Mouse (Mus musculus): Measurements from ENCODE around the gene Mphosph9. TPM values are rescaled to one million over a fixed set of nuclear protein-coding genes. Genes with fewer than 3 reads are reported as not detected.
"Not testable (repeated sequence)": the region's sequence is repeated elsewhere in the genome, so short reads cannot be mapped to it uniquely, and the experiment has no call there.

Gene Mphosph9
- polyA plus RNA-seq, 2 experiments: 3.4 to 4.2 TPM

DNA sequence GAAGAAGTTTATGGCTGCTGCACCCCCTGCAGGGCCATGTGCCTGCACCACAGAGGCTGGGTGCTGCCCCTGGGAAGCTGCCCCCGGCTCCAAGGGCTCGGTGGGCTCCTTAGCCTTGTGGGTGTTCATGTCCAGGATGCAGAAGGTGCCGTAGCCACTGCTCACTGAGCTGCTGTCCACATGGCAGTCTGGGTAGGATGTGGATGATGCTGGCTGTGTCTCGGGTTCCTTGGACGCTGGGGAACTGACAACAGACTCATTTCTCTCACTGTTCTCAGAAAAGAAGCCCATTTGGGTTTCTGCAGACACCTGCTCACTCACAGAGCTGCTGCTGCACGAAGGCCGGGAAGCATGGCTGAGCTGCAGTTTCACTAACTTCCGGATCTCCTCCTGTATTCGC is 12.3 kb downstream of the Mphosph9 start:
- H3K4me1 ChIP-seq (replicated peaks; ENCODE audit: control insufficient read depth in 2 of 2, insufficient read depth in 2 of 2, low read length in 1 of 2): peaks cover 7 to 9% of the 10 kb centered on the region in 2 experiments
- peaks cover 6% of the 10 kb centered on the region for H3K9me3 ChIP-seq (ENCODE audit: control insufficient read depth, low read length)
- H3K27ac ChIP-seq: no peak overlapping the region
- no peak for TF ChIP-seq CTCF (IDR thresholded peaks at IDR 0.05; ENCODE audit: low read depth)
- no peak for TF ChIP-seq EP300 (IDR thresholded peaks at IDR 0.05; ENCODE audit: low read depth)
- DNase-seq (ENCODE audit: low read depth in 3 of 3, low spot score in 3 of 3) (no peak), ATAC-seq (ENCODE audit: insufficient read depth) (no peak)
- WGBS (ENCODE audit: insufficient replicate concordance): 86% methylated on average over 9 of the region's 9 CpGs
- H3K4me3 ChIP-seq (ENCODE audit: insufficient read depth in 1 of 2, low read depth in 2 of 2, low read length in 2 of 2): no peak overlapping the region
- H3K4me2 ChIP-seq (ENCODE audit: low read depth): no peak overlapping the region
- H3K36me3 ChIP-seq (replicated peaks; ENCODE audit: control insufficient read depth, insufficient read depth, low read depth): peaks cover 31% of the 10 kb centered on the region
- H3K27me3 ChIP-seq (ENCODE audit: control insufficient read depth, insufficient read depth, low read length): no peaks in the 10 kb centered on the region
- H3K9ac ChIP-seq (replicated peaks): no peak overlapping the region

DNA sequence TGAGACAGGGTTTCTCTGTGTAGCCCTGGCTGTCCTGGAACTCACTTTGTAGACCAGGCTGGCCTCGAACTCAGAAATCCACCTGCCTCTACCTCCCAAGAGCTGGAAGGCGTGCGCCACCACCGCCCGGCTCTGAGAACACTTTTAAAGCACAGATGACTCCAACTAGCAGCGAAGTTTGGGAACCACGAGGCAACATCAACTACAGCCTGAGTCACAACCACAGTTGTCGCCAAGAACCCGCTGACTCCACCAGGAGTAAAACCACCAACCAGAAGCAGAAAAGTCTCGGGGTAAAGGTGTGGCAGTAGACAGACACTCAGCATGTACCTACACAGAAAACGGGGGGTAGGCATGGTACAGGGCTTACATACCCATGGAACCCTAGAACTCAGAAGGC is 17.7 kb downstream of the Mphosph9 start:
- no peak for ATAC-seq (ENCODE audit: insufficient read depth)
- Histone ChIP-seq H3K9me3 (ENCODE audit: control insufficient read depth, low read length) (peaks cover 6% of the 10 kb centered on the region), H3K9ac (replicated peaks) (no peak overlapping the region), H3K27ac (no peak overlapping the region), H3K36me3 (replicated peaks; ENCODE audit: control insufficient read depth, insufficient read depth, low read depth) (peaks cover 24% of the 10 kb centered on the region), H3K4me2 (ENCODE audit: low read depth) (no peak overlapping the region), H3K4me1 (replicated peaks; ENCODE audit: control insufficient read depth in 2 of 2, insufficient read depth in 2 of 2, low read length in 1 of 2) (no peaks in the 10 kb centered on the region), H3K4me3 (ENCODE audit: insufficient read depth in 1 of 2, low read depth in 2 of 2, low read length in 2 of 2) (no peak overlapping the region), H3K27me3 (ENCODE audit: control insufficient read depth, insufficient read depth, low read length) (no peaks in the 10 kb centered on the region)
- WGBS (ENCODE audit: insufficient replicate concordance): 84% methylated on average over 11 of the region's 11 CpGs
- no peak for DNase-seq (ENCODE audit: low read depth in 3 of 3, low spot score in 3 of 3)
- no peak for TF ChIP-seq CTCF (IDR thresholded peaks at IDR 0.05; ENCODE audit: low read depth)
- no peak for TF ChIP-seq EP300 (IDR thresholded peaks at IDR 0.05; ENCODE audit: low read depth)

GRCm38 (mm10) chr5:124309155-124309554 is 18.6 kb downstream of the Mphosph9 start:
- no peak for DNase-seq (ENCODE audit: low read depth in 3 of 3, low spot score in 3 of 3)
- Histone ChIP-seq H3K9ac (replicated peaks) (no peak overlapping the region), H3K4me3 (ENCODE audit: insufficient read depth in 1 of 2, low read depth in 2 of 2, low read length in 2 of 2) (no peak overlapping the region), H3K27ac (no peak overlapping the region), H3K4me1 (replicated peaks; ENCODE audit: control insufficient read depth in 2 of 2, insufficient read depth in 2 of 2, low read length in 1 of 2) (no peaks in the 10 kb centered on the region), H3K9me3 (ENCODE audit: control insufficient read depth, low read length) (peaks cover 6% of the 10 kb centered on the region), H3K4me2 (ENCODE audit: low read depth) (no peak overlapping the region), H3K27me3 (ENCODE audit: control insufficient read depth, insufficient read depth, low read length) (no peaks in the 10 kb centered on the region), H3K36me3 (replicated peaks; ENCODE audit: control insufficient read depth, insufficient read depth, low read depth) (peaks cover 20% of the 10 kb centered on the region)
- ATAC-seq (ENCODE audit: insufficient read depth): no peak
- WGBS (ENCODE audit: insufficient replicate concordance): 78% methylated on average over 10 of the region's 10 CpGs
- TF ChIP-seq EP300 (IDR thresholded peaks at IDR 0.05; ENCODE audit: low read depth) (no peak), CTCF (IDR thresholded peaks at IDR 0.05; ENCODE audit: low read depth) (no peak)

DNA sequence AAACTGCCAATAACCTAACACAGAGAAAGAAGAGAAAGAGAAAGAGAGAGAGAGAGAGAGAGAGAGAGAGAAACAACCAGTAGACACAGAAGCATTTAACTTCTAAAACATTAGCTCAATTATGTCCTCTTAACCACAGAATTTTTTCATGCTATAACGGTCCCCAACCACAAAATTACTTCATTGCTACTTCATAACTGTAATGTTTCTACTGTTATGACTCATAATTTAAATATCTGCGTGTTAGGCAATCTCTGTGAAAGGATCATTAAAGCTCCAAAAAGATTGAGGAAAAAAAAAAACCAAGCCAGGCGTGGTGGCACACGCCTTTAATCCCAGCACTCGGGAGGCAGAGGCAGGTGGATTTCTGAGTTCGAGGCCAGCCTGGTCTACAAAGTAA is 24.9 kb downstream of the Mphosph9 start:
- not testable (repeated sequence) for H3K4me3 ChIP-seq (ENCODE audit: insufficient read depth in 1 of 2, low read depth in 2 of 2, low read length in 2 of 2); DNase-seq (ENCODE audit: low read depth in 3 of 3, low spot score in 3 of 3); ATAC-seq (ENCODE audit: insufficient read depth); H3K4me2 ChIP-seq (ENCODE audit: low read depth); H3K4me1 ChIP-seq (replicated peaks; ENCODE audit: control insufficient read depth in 2 of 2, insufficient read depth in 2 of 2, low read length in 1 of 2); H3K27ac ChIP-seq; H3K9me3 ChIP-seq (ENCODE audit: control insufficient read depth, low read length); H3K27me3 ChIP-seq (ENCODE audit: control insufficient read depth, insufficient read depth, low read length); H3K36me3 ChIP-seq (replicated peaks; ENCODE audit: control insufficient read depth, insufficient read depth, low read depth); H3K9ac ChIP-seq (replicated peaks)
- WGBS (ENCODE audit: insufficient replicate concordance): 73% methylated on average over 6 of the region's 6 CpGs

DNA sequence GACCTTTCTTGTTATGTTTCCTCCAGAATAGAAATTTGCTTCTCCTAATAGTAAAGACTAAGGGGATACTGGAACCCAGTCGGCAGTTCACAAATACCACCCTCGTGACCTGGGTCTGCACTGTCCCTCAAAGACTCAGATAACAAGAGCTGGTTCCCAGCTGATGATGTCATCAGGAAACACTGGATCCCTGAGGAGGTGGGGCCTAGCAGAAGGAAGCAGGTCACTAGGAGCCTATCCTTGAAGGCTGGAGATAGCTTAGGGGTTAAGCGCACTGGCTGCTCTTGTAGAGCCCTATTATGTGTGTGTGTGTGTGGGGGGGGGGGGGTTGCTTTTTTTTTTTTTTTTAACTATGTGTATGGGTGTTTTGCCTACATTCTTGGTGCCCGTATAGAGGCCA is 27.6 kb downstream of the Mphosph9 start:
- peaks cover 10% of the 10 kb centered on the region for H3K36me3 ChIP-seq (replicated peaks; ENCODE audit: control insufficient read depth, insufficient read depth, low read depth)
- no peak for TF ChIP-seq CTCF (IDR thresholded peaks at IDR 0.05; ENCODE audit: low read depth)
- no peak for TF ChIP-seq EP300 (IDR thresholded peaks at IDR 0.05; ENCODE audit: low read depth)
- H3K4me3 ChIP-seq (ENCODE audit: insufficient read depth in 1 of 2, low read depth in 2 of 2, low read length in 2 of 2): no peak overlapping the region
- DNase-seq (ENCODE audit: low read depth in 3 of 3, low spot score in 3 of 3) (no peak), ATAC-seq (ENCODE audit: insufficient read depth) (no peak)
- H3K4me2 ChIP-seq (ENCODE audit: low read depth): no peak overlapping the region
- H3K27me3 ChIP-seq (ENCODE audit: control insufficient read depth, insufficient read depth, low read length): no peaks in the 10 kb centered on the region
- WGBS (ENCODE audit: insufficient replicate concordance): 73% methylated on average over 4 of the region's 4 CpGs
- no peak overlapping the region for H3K9ac ChIP-seq (replicated peaks)
- H3K4me1 ChIP-seq (replicated peaks; ENCODE audit: control insufficient read depth in 2 of 2, insufficient read depth in 2 of 2, low read length in 1 of 2): no peaks in the 10 kb centered on the region
- H3K9me3 ChIP-seq (ENCODE audit: control insufficient read depth, low read length): no peaks in the 10 kb centered on the region
- H3K27ac ChIP-seq: no peak overlapping the region
